Mouse (Mus musculus) CD4-positive, CD25-positive, alpha-beta regulatory T cell, adult 9 weeks (primary cell): ENCODE measurements around the gene Eml4. TPM values are rescaled to one million over a fixed set of nuclear protein-coding genes. Genes with fewer than 3 reads are reported as not detected.

Experiments
- polyA plus RNA-seq: library from polyadenylated mRNA; unstranded; fragments of 100-300 nt; shearing (Covaris generic); gene quantifications from one replicate; pipeline ENCODE4 v1.2.1, GENCODE M21; 2017

Gene Eml4
- 8.3 TPM for polyA plus RNA-seq

GRCm38 (mm10) chr17:83350379-83351091 lies at the start of gene Eml4:
Eml4 (plus strand) TSS chr17:83350931.

GRCm38 (mm10) chr17:83517280-83518015 lies 166.7 kb downstream of the Eml4 start, which contains the start of gene Cox7a2l:
Cox7a2l (minus strand) TSS chr17:83517330.

Other genes starting within 250 kb of the Eml4 start
- gene Pkdcc, start 135.6 kb upstream of the Eml4 start, polyA plus RNA-seq: 0.42 TPM
- gene Cox7a2l, start 166.4 kb downstream of the Eml4 start, polyA plus RNA-seq: 289 TPM